18 mouse cellular contexts compared by ENCODE assay signal in the genomic region with DNA sequence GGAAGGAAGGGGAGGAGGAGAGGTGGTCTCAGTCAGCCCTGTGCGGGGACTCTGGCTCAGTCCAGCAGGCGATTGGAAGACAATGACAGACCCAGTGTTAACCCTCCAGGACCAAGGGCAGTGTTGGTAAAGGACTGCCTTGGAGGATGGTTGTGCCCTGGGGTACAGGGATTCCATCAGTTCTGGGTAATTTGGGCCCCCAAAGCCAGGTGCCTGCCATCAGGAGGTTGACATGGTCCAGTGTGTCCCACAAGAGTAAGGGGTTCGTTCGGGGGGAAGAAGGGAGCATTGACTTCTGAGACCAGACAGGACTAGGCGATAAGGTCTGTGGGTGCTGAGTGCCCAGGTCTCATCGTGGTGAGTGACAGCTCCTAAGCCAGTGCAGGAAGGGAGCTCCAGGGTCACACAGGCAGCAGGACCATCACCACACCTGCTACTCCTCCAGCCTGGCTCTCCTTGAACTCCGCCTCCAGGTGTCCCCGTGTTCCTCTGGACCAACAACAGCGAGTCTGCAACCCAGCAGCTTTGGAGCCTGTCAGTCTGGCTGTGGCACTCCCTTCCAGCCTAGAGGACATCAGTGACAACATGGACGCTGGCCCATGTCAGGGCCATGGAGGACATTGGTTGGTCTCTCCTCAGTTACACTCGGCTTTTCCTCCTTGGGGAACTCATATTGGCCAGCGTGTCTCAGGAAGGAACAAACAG. TPM values are rescaled to one million over a fixed set of nuclear protein-coding genes. Genes with fewer than 3 reads are reported as not detected.
"Had no signal": no experiment of that assay in that cellular context is flagged by ENCODE, and none has a peak within 500 bp of the region (broad histone marks: within the 10 kb centered on the region; RNA-seq: fewer than 3 reads in every experiment).

No protein-coding gene starts in this region.

- H3K27me3 ChIP-seq: neural tube, embryonic 13.5 days; neural tube, embryonic 15.5 days had no signal

- H3K9me3 ChIP-seq: neural tube, embryonic 13.5 days; neural tube, embryonic 15.5 days had no signal

- H3K4me3 ChIP-seq: myocyte; neural tube, embryonic 13.5 days; neural tube, embryonic 15.5 days had no signal

- H3K9ac ChIP-seq: lung, embryonic 14.5 days; neural tube, embryonic 13.5 days; neural tube, embryonic 15.5 days had no signal

- DNase-seq: lung, embryonic 14.5 days; lung, postnatal 10 days; lung, postnatal 4 days; midbrain, embryonic 14.5 days; retina, postnatal 1 day; right cerebral cortex, adult 18-20 months; right cerebral cortex, postnatal 25 days; right cerebral cortex, postnatal 4 days; spleen, adult 18-20 months; thymus, adult 18-20 months; thymus, postnatal 14 days; thymus, postnatal 36 days had no signal

- H3K27ac ChIP-seq: neural tube, embryonic 13.5 days; neural tube, embryonic 15.5 days had no signal

- H3K4me2 ChIP-seq: lung, embryonic 14.5 days; midbrain, embryonic 11.5 days; neural tube, embryonic 13.5 days; neural tube, embryonic 15.5 days had no signal

- ATAC-seq: midbrain, embryonic 16.5 days had no signal

RNA-seq across cellular contexts. Expression of a gene that starts 51.1 kb away (rescaled TPM):
- total RNA-seq: megakaryocyte-erythroid progenitor cell, adult 5-6 weeks had no signal
